In the genomic region with DNA sequence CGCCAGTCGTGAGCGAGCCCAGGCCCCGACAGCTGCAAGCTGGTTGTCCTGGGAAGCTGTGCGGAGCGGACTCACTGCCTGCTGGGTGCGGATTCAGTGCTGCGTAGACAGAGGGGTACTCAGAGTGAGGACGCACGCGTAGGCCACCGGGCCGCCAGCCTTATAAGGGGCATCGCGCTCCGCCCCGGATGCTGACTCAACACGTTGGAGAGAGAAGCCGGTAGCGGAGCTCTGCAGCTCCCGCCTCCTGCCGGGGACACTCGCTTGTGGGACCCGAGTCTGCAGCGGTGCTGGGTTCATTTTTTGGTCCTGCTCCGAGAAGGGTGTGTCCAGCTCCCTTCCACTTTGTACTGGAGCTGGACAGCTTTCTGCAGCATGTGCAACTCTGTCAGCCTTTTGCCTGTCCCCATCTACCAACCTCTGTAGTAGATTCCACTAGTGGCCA, we compare ENCODE assay signal across 8 mouse cellular contexts. TPM values are rescaled to one million over a fixed set of nuclear protein-coding genes. Genes with fewer than 3 reads are reported as not detected.
A peak's percentile ranks its signal among the peaks of the same experiment; 100 is the strongest.
DNase-seq lines count a peak whose midpoint lies in the region; ATAC-seq lines count a peak whose summit lies in the region.

Gstp1 (minus strand) TSS at position 198 of the 445 bp plus-strand sequence.

- no peaks in the 10 kb centered on the region for H3K27me3 ChIP-seq in forebrain, embryonic 11.5 days (ENCODE audit: control insufficient read depth, insufficient read depth, low read length)
- no peaks in the 10 kb centered on the region for H3K27me3 ChIP-seq in heart, embryonic 15.5 days
- no peaks in the 10 kb centered on the region for H3K27me3 ChIP-seq in liver, embryonic 12.5 days (replicated peaks)
- no peaks in the 10 kb centered on the region for H3K27me3 ChIP-seq in stomach, embryonic 14.5 days (ENCODE audit: control insufficient read depth, insufficient read depth, low read length)

- peak; percentile 85 for ATAC-seq in forebrain, embryonic 11.5 days (replicated peaks; ENCODE audit: low FRiP score)
- ATAC-seq in heart, embryonic 15.5 days (replicated peaks; ENCODE audit: insufficient number of reproducible peaks, insufficient read depth, low FRiP score, low read depth), result peak; percentile 83
- ATAC-seq in liver, embryonic 12.5 days, result peak; percentile 82
- ATAC-seq in stomach, embryonic 14.5 days (ENCODE audit: insufficient number of reproducible peaks, insufficient read depth, low FRiP score, low read depth), result peak; percentile 82

- under 1% methylated on average over 26 of the region's 26 CpGs for whole genome bisulfite sequencing in forebrain, embryonic 11.5 days
- WGBS in heart, embryonic 15.5 days, result under 1% methylated on average over 26 of the region's 26 CpGs
- under 1% methylated on average over 26 of the region's 26 CpGs for WGBS in liver, embryonic 12.5 days (ENCODE audit: insufficient replicate concordance)
- under 1% methylated on average over 26 of the region's 26 CpGs for whole genome bisulfite sequencing in stomach, embryonic 14.5 days

- no peaks in the 10 kb centered on the region; the same call in 1 of the 2 replicates for H3K36me3 ChIP-seq in forebrain, embryonic 11.5 days (ENCODE audit: control insufficient read depth, insufficient read depth, low read length)
- H3K36me3 ChIP-seq in heart, embryonic 15.5 days, result no peaks in the 10 kb centered on the region; the same call in 1 of the 2 replicates
- peaks cover 10% of the 10 kb centered on the region for H3K36me3 ChIP-seq in liver, embryonic 12.5 days
- H3K36me3 ChIP-seq in stomach, embryonic 14.5 days (ENCODE audit: control insufficient read depth, insufficient read depth, low read length), result no peaks in the 10 kb centered on the region; the same call in 1 of the 2 replicates

- DNase-seq in CD8-positive naive resting alpha-beta T cell, adult 2 months (ENCODE audit: low read depth in 2 of 2, low spot score in 2 of 2), result peak; percentile 77 to 78
- DNase-seq in c-Kit-positive CD71-positive TER-119-negative erythroid progenitor cells, embryonic 14.5 days (ENCODE audit: low read depth), result peak; percentile 92
- DNase-seq in forebrain, embryonic 11.5 days (ENCODE audit: low spot score), result peak; percentile 88
- peak; percentile 90 for DNase-seq in kidney, postnatal 14 days
- DNase-seq in natural killer cell, adult 2 months (ENCODE audit: low spot score in 2 of 2), result peak; percentile 76 to 80

- peak within 1 kb of the TSS; percentile 72 for H3K4me2 ChIP-seq in forebrain, embryonic 11.5 days (ENCODE audit: low read depth, low read length, severe bottlenecking)
- H3K4me2 ChIP-seq in heart, embryonic 15.5 days, result peak within 1 kb of the TSS; percentile 73
- peak within 1 kb of the TSS; percentile 79 for H3K4me2 ChIP-seq in liver, embryonic 12.5 days
- peak within 1 kb of the TSS; percentile 71 for H3K4me2 ChIP-seq in stomach, embryonic 14.5 days (replicated peaks; ENCODE audit: low read depth, low read length)

- H3K27ac ChIP-seq in forebrain, embryonic 11.5 days (ENCODE audit: low read depth, low read length), result no peak within 1 kb of the TSS
- peak within 1 kb of the TSS; percentile 78 for H3K27ac ChIP-seq in heart, embryonic 15.5 days
- peak within 1 kb of the TSS; percentile 74 for H3K27ac ChIP-seq in liver, embryonic 12.5 days
- H3K27ac ChIP-seq in stomach, embryonic 14.5 days (ENCODE audit: low read length), result peak within 1 kb of the TSS; percentile 82; the same call in 1 of the 2 replicates

- peak within 1 kb of the TSS; percentile 59 for H3K4me3 ChIP-seq in forebrain, embryonic 11.5 days (ENCODE audit: low read depth, low read length)
- peak within 1 kb of the TSS; percentile 76 for H3K4me3 ChIP-seq in heart, embryonic 15.5 days
- H3K4me3 ChIP-seq in liver, embryonic 12.5 days, result peak within 1 kb of the TSS; percentile 68
- peak within 1 kb of the TSS; percentile 68 for H3K4me3 ChIP-seq in stomach, embryonic 14.5 days (ENCODE audit: low read depth, low read length)

- H3K4me1 ChIP-seq in forebrain, embryonic 11.5 days (replicated peaks; ENCODE audit: control insufficient read depth, insufficient read depth, low read length), result peaks cover 5% of the 10 kb centered on the region
- peaks cover 23% of the 10 kb centered on the region for H3K4me1 ChIP-seq in heart, embryonic 15.5 days (replicated peaks)
- H3K4me1 ChIP-seq in liver, embryonic 12.5 days, result peaks cover 31% of the 10 kb centered on the region
- 0 out of 2 replicates have a peak, but pooled peaks cover 3% of the 10 kb centered on the region for H3K4me1 ChIP-seq in stomach, embryonic 14.5 days (ENCODE audit: control insufficient read depth, insufficient read depth, low read length)

- H3K9me3 ChIP-seq in forebrain, embryonic 11.5 days (ENCODE audit: control insufficient read depth, low read length), result no peaks in the 10 kb centered on the region
- no peaks in the 10 kb centered on the region for H3K9me3 ChIP-seq in heart, embryonic 15.5 days (replicated peaks)
- H3K9me3 ChIP-seq in liver, embryonic 12.5 days (replicated peaks), result no peaks in the 10 kb centered on the region
- H3K9me3 ChIP-seq in stomach, embryonic 14.5 days (ENCODE audit: control insufficient read depth, low read depth, low read length), result no peaks in the 10 kb centered on the region

- peak within 1 kb of the TSS; percentile 81 for H3K9ac ChIP-seq in forebrain, embryonic 11.5 days (ENCODE audit: low read length)
- H3K9ac ChIP-seq in heart, embryonic 15.5 days, result peak within 1 kb of the TSS; percentile 74
- H3K9ac ChIP-seq in liver, embryonic 12.5 days, result peak within 1 kb of the TSS; percentile 76
- peak within 1 kb of the TSS; percentile 79 for H3K9ac ChIP-seq in stomach, embryonic 14.5 days (replicated peaks; ENCODE audit: low read depth, low read length)

RNA-seq across cellular contexts. Expression of gene Gstp1, which starts in this region (rescaled TPM):
- polyA plus RNA-seq in forebrain, embryonic 11.5 days (2014; fragmentation: Nextera tagmentation; extraction: Ambion mirVana), result 347 and 365 TPM in 2 replicates
- 387 and 406 TPM in 2 replicates for polyA plus RNA-seq in heart, embryonic 15.5 days (2015; fragmentation: Nextera tagmentation; extraction: Ambion mirVana)
- polyA plus RNA-seq in liver, embryonic 12.5 days (2016; fragmentation: Nextera tagmentation; extraction: Ambion mirVana), result 583 and 622 TPM in 2 replicates
- 635 and 672 TPM in 2 replicates for polyA plus RNA-seq in stomach, embryonic 14.5 days (2014; fragmentation: Nextera tagmentation; extraction: Ambion mirVana)
